In the genomic region with DNA sequence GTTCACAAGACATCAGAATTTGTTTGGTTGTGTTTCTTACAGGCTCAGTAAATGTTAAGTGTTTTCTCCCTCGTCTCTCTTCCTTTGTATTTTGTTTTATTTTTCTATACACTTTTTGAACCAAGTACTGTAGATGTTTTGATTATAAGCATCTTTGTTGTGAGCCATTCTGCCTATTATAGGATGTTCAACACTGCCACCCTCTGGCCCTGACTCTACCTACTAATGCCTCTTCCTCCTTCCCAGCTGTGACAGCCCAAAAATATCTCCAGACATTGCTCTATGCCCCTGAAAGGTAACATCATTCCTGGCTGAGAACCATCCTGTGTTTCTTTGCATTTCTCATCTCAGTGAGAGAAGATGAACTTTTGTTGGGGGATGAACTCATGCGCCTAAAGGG, we compare ENCODE assay signal across 25 mouse cellular contexts. TPM values are rescaled to one million over a fixed set of nuclear protein-coding genes. Genes with fewer than 3 reads are reported as not detected.
DNase-seq lines count a peak whose midpoint lies in the region; ATAC-seq and TF ChIP-seq lines count a peak whose summit lies in the region.
"Had no signal": no experiment of that assay in that cellular context is flagged by ENCODE, and none has a peak within 500 bp of the region (broad histone marks: within the 10 kb centered on the region; RNA-seq: fewer than 3 reads in every experiment).

No protein-coding gene starts in this region.

- ATAC-seq in forebrain, postnatal 0 days: no peak
- ATAC-seq in kidney, postnatal 0 days (replicated peaks; ENCODE audit: low FRiP score, low read depth): no peak
- ATAC-seq in kidney, embryonic 15.5 days (replicated peaks; ENCODE audit: low FRiP score): no peak
- ATAC-seq: forebrain, embryonic 15.5 days had no signal

- no peak overlapping the region for H3K27ac ChIP-seq in forebrain, postnatal 0 days (ENCODE audit: low read depth, low read length)
- no peak overlapping the region for H3K27ac ChIP-seq in forebrain, embryonic 10.5 days
- H3K27ac ChIP-seq in kidney, postnatal 0 days: no peak overlapping the region
- H3K27ac ChIP-seq in kidney, embryonic 15.5 days: no peak overlapping the region
- H3K27ac ChIP-seq: forebrain, embryonic 15.5 days; gastrocnemius, adult 2 months; hindbrain, embryonic 12.5 days; limb, embryonic 10.5 days had no signal

- no peak for DNase-seq in forebrain, postnatal 0 days
- DNase-seq in forebrain, embryonic 10.5 days (ENCODE audit: extremely low spot score, low spot score): no peak
- DNase-seq in kidney, postnatal 0 days (ENCODE audit: low spot score): no peak
- DNase-seq in thymus, postnatal 14 days: peak; percentile 34
- no peak for DNase-seq in thymus, postnatal 25 days
- DNase-seq in spleen, postnatal 4 days (ENCODE audit: low spot score in 2 of 2): no peak
- DNase-seq in kidney, postnatal 10 days: no peak
- DNase-seq: adrenal gland, postnatal 36 days; B cell, adult 2 months; cerebellum, adult 9-10 months; gastrocnemius, adult 2 months; heart, adult 11 months; kidney, adult 11 months; layer of hippocampus, postnatal 36 days; lung, postnatal 10 days; right cerebral cortex, postnatal 14 days had no signal

- no peaks in the 10 kb centered on the region for H3K36me3 ChIP-seq in forebrain, postnatal 0 days (ENCODE audit: insufficient read depth)
- H3K36me3 ChIP-seq in forebrain, embryonic 10.5 days (replicated peaks): no peaks in the 10 kb centered on the region
- no peaks in the 10 kb centered on the region for H3K36me3 ChIP-seq in kidney, postnatal 0 days (ENCODE audit: insufficient read depth, low read length)
- no peaks in the 10 kb centered on the region for H3K36me3 ChIP-seq in kidney, embryonic 15.5 days
- H3K36me3 ChIP-seq: forebrain, embryonic 15.5 days; hindbrain, embryonic 12.5 days; limb, embryonic 10.5 days had no signal

- TF ChIP-seq CTCF in forebrain, postnatal 0 days (IDR thresholded peaks at IDR 0.05; ENCODE audit: low read depth): peak; percentile 36
- peak; percentile 37 for TF ChIP-seq CTCF in kidney, postnatal 0 days (IDR thresholded peaks at IDR 0.05; ENCODE audit: low read depth)

- H3K9ac ChIP-seq in forebrain, postnatal 0 days: no peak overlapping the region
- H3K9ac ChIP-seq in kidney, postnatal 0 days (ENCODE audit: low read depth, low read length): no peak overlapping the region
- no peak overlapping the region for H3K9ac ChIP-seq in kidney, embryonic 15.5 days
- H3K9ac ChIP-seq: forebrain, embryonic 15.5 days; hindbrain, embryonic 12.5 days had no signal

- H3K9me3 ChIP-seq in forebrain, postnatal 0 days (ENCODE audit: low read length): no peaks in the 10 kb centered on the region
- H3K9me3 ChIP-seq in forebrain, embryonic 10.5 days: no peaks in the 10 kb centered on the region
- H3K9me3 ChIP-seq in kidney, postnatal 0 days (replicated peaks; ENCODE audit: low read length): no peaks in the 10 kb centered on the region
- no peaks in the 10 kb centered on the region for H3K9me3 ChIP-seq in kidney, embryonic 15.5 days (replicated peaks)
- H3K9me3 ChIP-seq: forebrain, embryonic 15.5 days; hindbrain, embryonic 12.5 days; limb, embryonic 10.5 days had no signal

- no peaks in the 10 kb centered on the region for H3K27me3 ChIP-seq in forebrain, postnatal 0 days (ENCODE audit: insufficient read depth, low read length)
- no peaks in the 10 kb centered on the region for H3K27me3 ChIP-seq in forebrain, embryonic 10.5 days (ENCODE audit: poor library complexity, severe bottlenecking)
- H3K27me3 ChIP-seq in kidney, postnatal 0 days (ENCODE audit: insufficient read depth, low read length): no peaks in the 10 kb centered on the region
- no peaks in the 10 kb centered on the region for H3K27me3 ChIP-seq in kidney, embryonic 15.5 days
- H3K27me3 ChIP-seq: forebrain, embryonic 15.5 days; hindbrain, embryonic 12.5 days had no signal

- no peaks in the 10 kb centered on the region for H3K4me1 ChIP-seq in forebrain, postnatal 0 days (ENCODE audit: insufficient read depth)
- H3K4me1 ChIP-seq in forebrain, embryonic 10.5 days: no peaks in the 10 kb centered on the region
- no peaks in the 10 kb centered on the region for H3K4me1 ChIP-seq in kidney, postnatal 0 days (replicated peaks; ENCODE audit: insufficient read depth, low read length)
- H3K4me1 ChIP-seq in kidney, embryonic 15.5 days: no peaks in the 10 kb centered on the region
- H3K4me1 ChIP-seq: forebrain, embryonic 15.5 days; hindbrain, embryonic 12.5 days; limb, embryonic 10.5 days had no signal

- H3K4me2 ChIP-seq in forebrain, postnatal 0 days (ENCODE audit: low read depth): no peak overlapping the region
- H3K4me2 ChIP-seq in kidney, postnatal 0 days (ENCODE audit: low read length): no peak overlapping the region
- no peak overlapping the region for H3K4me2 ChIP-seq in kidney, embryonic 15.5 days
- H3K4me2 ChIP-seq: forebrain, embryonic 15.5 days; hindbrain, embryonic 12.5 days; liver, embryonic 11.5 days had no signal

- 64% methylated on average over 2 of the region's 2 CpGs for WGBS in forebrain, postnatal 0 days
- 75% methylated on average over 2 of the region's 2 CpGs for WGBS in forebrain, embryonic 10.5 days
- 64% methylated on average over 2 of the region's 2 CpGs for WGBS in kidney, postnatal 0 days
- 76% methylated on average over 2 of the region's 2 CpGs for WGBS in kidney, embryonic 15.5 days

- H3K4me3 ChIP-seq in forebrain, postnatal 0 days (ENCODE audit: low read depth, low read length): no peak overlapping the region
- H3K4me3 ChIP-seq in forebrain, embryonic 10.5 days: no peak overlapping the region
- H3K4me3 ChIP-seq in kidney, postnatal 0 days (replicated peaks; ENCODE audit: low read depth, low read length): no peak overlapping the region
- no peak overlapping the region for H3K4me3 ChIP-seq in kidney, embryonic 15.5 days (replicated peaks)
- H3K4me3 ChIP-seq: forebrain, embryonic 15.5 days; gastrocnemius, adult 2 months; hindbrain, embryonic 12.5 days; limb, embryonic 10.5 days had no signal

RNA-seq across cellular contexts. Expression of gene Tmed3, which starts 18.6 kb away (rescaled TPM):
- total RNA-seq in forebrain, postnatal 0 days (2014; rRNA removed): 51.3 and 57.2 TPM in 2 replicates
- polyA plus RNA-seq in forebrain, postnatal 0 days (2015; fragmentation: Nextera tagmentation; extraction: Ambion mirVana): 53.4 and 55.5 TPM in 2 replicates
- polyA plus RNA-seq in forebrain, embryonic 10.5 days (2016; fragmentation: Nextera tagmentation; extraction: Ambion mirVana): 45.3 and 45.4 TPM in 2 replicates
- 96.9 and 104 TPM in 2 replicates for polyA plus RNA-seq in kidney, postnatal 0 days (2015; fragmentation: Nextera tagmentation; extraction: Ambion mirVana)
- 85.3 and 92.8 TPM in 2 replicates for polyA plus RNA-seq in kidney, embryonic 15.5 days (2015; fragmentation: Nextera tagmentation; extraction: Ambion mirVana)

RNA-seq across cellular contexts. Expression of gene Ankrd34c, which starts 52.0 kb away (rescaled TPM):
- total RNA-seq in forebrain, postnatal 0 days (2014; rRNA removed): 1.5 and 4.1 TPM in 2 replicates
- 0.68 and 0.74 TPM in 2 replicates for polyA plus RNA-seq in forebrain, postnatal 0 days (2015; fragmentation: Nextera tagmentation; extraction: Ambion mirVana)
- polyA plus RNA-seq in forebrain, embryonic 10.5 days (2016; fragmentation: Nextera tagmentation; extraction: Ambion mirVana): not detected in 2 replicates
- not detected in 2 replicates for polyA plus RNA-seq in kidney, postnatal 0 days (2015; fragmentation: Nextera tagmentation; extraction: Ambion mirVana)
- not detected in 2 replicates for polyA plus RNA-seq in kidney, embryonic 15.5 days (2015; fragmentation: Nextera tagmentation; extraction: Ambion mirVana)
- total RNA-seq: adrenal gland, postnatal 36 days; gastrocnemius, adult 2 months; megakaryocyte, adult 5-6 weeks had no signal
- polyA plus RNA-seq: heart, embryonic 16.5 days; hindbrain, embryonic 12.5 days; limb, embryonic 10.5 days; liver, embryonic 11.5 days; neural tube, embryonic 11.5 days; spleen, adult 2 months had no signal
